Mouse (Mus musculus): Measurements from ENCODE around the gene Atp6v1b1. TPM values are rescaled to one million over a fixed set of nuclear protein-coding genes. Genes with fewer than 3 reads are reported as not detected.
"Not testable (repeated sequence)": the region's sequence is repeated elsewhere in the genome, so short reads cannot be mapped to it uniquely, and the experiment has no call there.

Gene Atp6v1b1
- polyA plus RNA-seq, 1 experiment from 2014 or later, result not detected

GRCm38 (mm10) chr6:83786426-83786825, 43.6 kb downstream of the Atp6v1b1 start:
- Histone ChIP-seq H3K36me3 (ENCODE audit: control insufficient read depth, insufficient read depth) (no peaks in the 10 kb centered on the region), H3K9ac (ENCODE audit: low read depth, low read length) (no peak overlapping the region), H3K4me3 (ENCODE audit: low read depth, low read length) (no peak overlapping the region), H3K9me3 (ENCODE audit: control insufficient read depth) (no peaks in the 10 kb centered on the region), H3K4me2 (replicated peaks; ENCODE audit: low read depth) (no peak overlapping the region), H3K27me3 (replicated peaks; ENCODE audit: control insufficient read depth, insufficient read depth, low read length) (no peaks in the 10 kb centered on the region), H3K27ac (ENCODE audit: low read depth, low read length) (no peak overlapping the region), H3K4me1 (replicated peaks; ENCODE audit: control insufficient read depth, insufficient read depth, low read length) (no peaks in the 10 kb centered on the region)
- WGBS, result 68% methylated on average over 3 of the region's 3 CpGs
- no peak for TF ChIP-seq CTCF (IDR thresholded peaks at IDR 0.05; ENCODE audit: low read depth)
- no peak for ATAC-seq

- Histone ChIP-seq H3K4me3 (ENCODE audit: low read depth, low read length) (no peak overlapping the region), H3K27me3 (replicated peaks; ENCODE audit: control insufficient read depth, insufficient read depth, low read length) (no peaks in the 10 kb centered on the region), H3K4me2 (replicated peaks; ENCODE audit: low read depth) (no peak overlapping the region), H3K9me3 (ENCODE audit: control insufficient read depth) (no peaks in the 10 kb centered on the region), H3K9ac (ENCODE audit: low read depth, low read length) (no peak overlapping the region), H3K4me1 (replicated peaks; ENCODE audit: control insufficient read depth, insufficient read depth, low read length) (no peaks in the 10 kb centered on the region), H3K27ac (ENCODE audit: low read depth, low read length) (no peak overlapping the region), H3K36me3 (ENCODE audit: control insufficient read depth, insufficient read depth) (no peaks in the 10 kb centered on the region)
- ATAC-seq, result no peak
- 72% methylated on average over 7 of the region's 7 CpGs for WGBS
- TF ChIP-seq CTCF (IDR thresholded peaks at IDR 0.05; ENCODE audit: low read depth), result no peak
These were observed 45.8 kb downstream of the Atp6v1b1 start for GRCm38 (mm10) chr6:83788554-83788953.

DNA sequence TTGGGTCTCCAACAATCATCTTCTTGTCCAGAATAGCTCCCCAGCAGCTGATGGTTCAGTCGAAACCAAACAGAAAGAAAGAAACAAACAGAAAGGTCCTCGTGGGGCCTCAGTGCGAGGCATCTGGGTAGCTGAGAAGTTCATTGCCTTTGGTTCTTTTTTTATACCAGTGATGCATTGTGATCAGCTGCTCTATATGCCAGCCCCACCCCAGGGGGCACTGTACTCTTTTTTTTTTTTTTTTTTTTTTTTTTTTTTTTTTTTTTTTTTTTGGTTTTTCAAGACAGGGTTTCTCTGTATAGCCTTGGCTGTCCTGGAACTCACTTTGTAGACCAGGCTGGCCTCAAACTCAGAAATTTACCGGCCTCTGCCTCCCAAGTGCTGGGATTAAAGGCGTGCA, 47.7 kb downstream of the Atp6v1b1 start:
- H3K4me1 ChIP-seq (replicated peaks; ENCODE audit: control insufficient read depth, insufficient read depth, low read length); H3K27ac ChIP-seq (ENCODE audit: low read depth, low read length); H3K9ac ChIP-seq (ENCODE audit: low read depth, low read length); H3K9me3 ChIP-seq (ENCODE audit: control insufficient read depth); H3K36me3 ChIP-seq (ENCODE audit: control insufficient read depth, insufficient read depth); H3K4me2 ChIP-seq (replicated peaks; ENCODE audit: low read depth); H3K27me3 ChIP-seq (replicated peaks; ENCODE audit: control insufficient read depth, insufficient read depth, low read length); ATAC-seq; H3K4me3 ChIP-seq (ENCODE audit: low read depth, low read length): not testable (repeated sequence)
- 77% methylated on average over 5 of the region's 5 CpGs for WGBS

GRCm38 (mm10) chr6:83791251-83791890, 48.6 kb downstream of the Atp6v1b1 start:
- Histone ChIP-seq H3K4me3 (ENCODE audit: low read depth, low read length) (no peak overlapping the region), H3K4me1 (replicated peaks; ENCODE audit: control insufficient read depth, insufficient read depth, low read length) (no peaks in the 10 kb centered on the region), H3K9ac (ENCODE audit: low read depth, low read length) (no peak overlapping the region), H3K9me3 (ENCODE audit: control insufficient read depth) (no peaks in the 10 kb centered on the region), H3K27ac (ENCODE audit: low read depth, low read length) (no peak overlapping the region), H3K27me3 (replicated peaks; ENCODE audit: control insufficient read depth, insufficient read depth, low read length) (no peaks in the 10 kb centered on the region), H3K4me2 (replicated peaks; ENCODE audit: low read depth) (no peak overlapping the region), H3K36me3 (ENCODE audit: control insufficient read depth, insufficient read depth) (no peaks in the 10 kb centered on the region)
- no peak for TF ChIP-seq CTCF (IDR thresholded peaks at IDR 0.05; ENCODE audit: low read depth)
- WGBS, result 55% methylated on average over 4 of the region's 4 CpGs
- no peak for ATAC-seq

DNA sequence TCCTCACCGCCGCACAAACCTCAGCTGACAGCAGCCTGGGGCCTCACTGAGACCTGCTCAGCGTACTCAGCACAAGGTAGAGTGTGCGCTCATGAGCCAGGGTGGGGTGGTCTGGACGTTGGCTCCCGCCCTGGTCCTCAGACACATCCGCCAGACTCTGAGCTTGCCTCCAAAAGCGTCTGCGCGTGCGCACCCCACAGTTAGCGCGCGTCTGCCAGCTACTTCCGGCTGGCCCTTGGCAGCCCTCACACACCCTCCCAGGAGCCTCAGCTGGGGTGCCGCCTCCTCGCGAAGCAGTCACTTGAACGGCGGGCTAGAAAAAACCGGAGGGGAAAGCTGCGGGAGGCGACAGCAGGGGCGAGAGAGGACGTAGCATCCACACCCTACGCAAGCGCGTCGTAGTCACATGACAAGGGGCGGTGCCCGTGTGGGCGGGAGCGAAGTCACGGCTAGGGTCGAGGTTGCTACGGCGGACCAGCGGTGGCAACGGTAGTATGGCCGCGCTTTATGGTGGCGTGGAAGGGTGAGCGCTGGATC, 52.0 kb downstream of the Atp6v1b1 start, which contains the start of gene Nagk:
Gene Nagk (plus strand): TSS at position 223 of the 537 bp plus-strand sequence.
- ATAC-seq, result peak; percentile 93
- WGBS, result under 1% methylated on average over 43 of the region's 43 CpGs
- Histone ChIP-seq H3K4me2 (replicated peaks; ENCODE audit: low read depth) (peak within 1 kb of the TSS; percentile 70), H3K9me3 (ENCODE audit: control insufficient read depth) (no peaks in the 10 kb centered on the region), H3K27ac (ENCODE audit: low read depth, low read length) (peak within 1 kb of the TSS; percentile 96), H3K4me1 (replicated peaks; ENCODE audit: control insufficient read depth, insufficient read depth, low read length) (no peaks in the 10 kb centered on the region), H3K4me3 (ENCODE audit: low read depth, low read length) (peak within 1 kb of the TSS; percentile 75), H3K36me3 (ENCODE audit: control insufficient read depth, insufficient read depth) (peaks cover 23% of the 10 kb centered on the region), H3K9ac (ENCODE audit: low read depth, low read length) (peak within 1 kb of the TSS; percentile 67), H3K27me3 (replicated peaks; ENCODE audit: control insufficient read depth, insufficient read depth, low read length) (no peaks in the 10 kb centered on the region)
- TF ChIP-seq CTCF (IDR thresholded peaks at IDR 0.05; ENCODE audit: low read depth), result peak; percentile 14; the same call in 1 of the 2 replicates

DNA sequence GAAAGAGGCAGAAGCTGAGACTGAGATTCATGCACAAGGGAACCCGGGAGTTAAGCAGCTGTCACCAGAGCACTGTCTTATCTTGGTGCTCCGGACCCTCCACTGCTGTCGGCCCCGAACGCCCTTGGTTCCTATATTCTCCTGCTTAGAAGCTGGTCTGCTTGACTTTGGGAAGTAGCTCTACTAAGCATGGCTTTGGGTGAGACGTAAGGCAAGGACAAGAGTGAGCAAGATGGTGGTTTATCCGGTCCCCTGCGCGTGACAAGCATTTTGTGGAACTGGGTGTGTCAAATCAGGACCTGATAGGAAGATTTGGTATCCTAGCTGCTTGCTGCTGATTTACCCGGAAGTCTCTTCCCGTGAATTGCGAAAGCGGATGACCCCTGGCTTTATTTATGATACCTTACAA, 52.7 kb downstream of the Atp6v1b1 start:
- Histone ChIP-seq H3K27ac (ENCODE audit: low read depth, low read length) (peak overlapping the region; percentile 96), H3K9ac (ENCODE audit: low read depth, low read length) (peak overlapping the region; percentile 67), H3K4me3 (ENCODE audit: low read depth, low read length) (peak overlapping the region; percentile 75), H3K4me2 (replicated peaks; ENCODE audit: low read depth) (peak overlapping the region; percentile 70), H3K4me1 (replicated peaks; ENCODE audit: control insufficient read depth, insufficient read depth, low read length) (no peaks in the 10 kb centered on the region), H3K9me3 (ENCODE audit: control insufficient read depth) (no peaks in the 10 kb centered on the region), H3K36me3 (ENCODE audit: control insufficient read depth, insufficient read depth) (peaks cover 30% of the 10 kb centered on the region), H3K27me3 (replicated peaks; ENCODE audit: control insufficient read depth, insufficient read depth, low read length) (no peaks in the 10 kb centered on the region)
- peak; percentile 46 for ATAC-seq
- TF ChIP-seq CTCF (IDR thresholded peaks at IDR 0.05; ENCODE audit: low read depth), result no peak
- 2% methylated on average over 13 of the region's 13 CpGs for WGBS
